Mouse (Mus musculus): ENCODE data around the gene Ppp1r11. TPM values are rescaled to one million over a fixed set of nuclear protein-coding genes. Genes with fewer than 3 reads are reported as not detected.
"Not testable (repeated sequence)": the region's sequence is repeated elsewhere in the genome, so short reads cannot be mapped to it uniquely, and the experiment has no call there.

Ppp1r11 gene
- polyA plus RNA-seq, 1 experiment from 2014 or later, result 120 TPM

DNA sequence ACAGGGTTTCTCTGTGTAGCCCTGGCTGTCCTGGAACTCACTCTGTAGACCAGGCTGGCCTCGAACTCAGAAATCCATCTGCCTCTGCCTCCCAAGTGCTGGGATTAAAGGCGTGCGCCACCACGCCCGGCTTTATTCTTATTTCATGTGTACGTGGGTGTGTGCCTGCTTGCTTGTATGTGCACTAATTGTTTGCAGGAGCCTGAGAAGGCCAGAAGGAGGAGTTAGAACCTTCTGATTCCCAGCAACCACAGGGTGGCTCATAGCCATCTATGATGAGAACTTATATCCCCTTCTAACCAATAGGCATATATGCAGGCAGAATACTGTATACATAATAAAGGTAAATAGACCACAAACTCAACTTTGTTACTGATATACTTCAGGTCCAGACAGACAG, 39.1 kb upstream of the Ppp1r11 start:
- not testable (repeated sequence) for DNase-seq (ENCODE audit: low spot score); H3K4me3 ChIP-seq (ENCODE audit: low read depth, low read length); H3K4me1 ChIP-seq (replicated peaks; ENCODE audit: control insufficient read depth, insufficient read depth, low read length); ATAC-seq (replicated peaks; ENCODE audit: low FRiP score, low TSS enrichment, low read depth); H3K27ac ChIP-seq (ENCODE audit: low read depth); H3K9me3 ChIP-seq (ENCODE audit: control insufficient read depth, low read length); H3K4me2 ChIP-seq (ENCODE audit: low read length); H3K9ac ChIP-seq (ENCODE audit: low read length); H3K36me3 ChIP-seq (ENCODE audit: control insufficient read depth, insufficient read depth, low read length)
- peaks cover 32% of the 10 kb centered on the region for H3K27me3 ChIP-seq (replicated peaks; ENCODE audit: control insufficient read depth, insufficient read depth, low read length)
- WGBS, result 91% methylated on average over 5 of the region's 6 CpGs

DNA sequence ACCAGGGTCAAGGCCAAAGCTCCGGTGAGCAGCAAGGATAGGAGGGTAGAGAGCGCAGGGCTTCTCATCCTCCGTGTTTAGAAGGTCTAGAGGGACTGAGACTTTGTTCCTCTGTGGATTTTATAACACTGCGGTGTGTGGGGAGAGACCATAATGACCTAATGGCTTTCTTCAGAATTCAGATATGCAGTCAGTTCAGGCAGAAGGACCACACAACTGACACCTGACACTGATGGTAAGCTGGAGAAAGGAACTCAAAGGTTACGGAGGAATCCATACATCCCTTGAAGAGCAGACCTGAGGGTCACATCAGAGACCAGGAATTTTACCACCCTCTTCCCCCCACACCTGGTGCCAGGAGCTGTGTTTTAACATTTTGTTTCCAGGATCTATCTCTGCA, 37.9 kb upstream of the Ppp1r11 start, which contains the start of gene H2-M5:
TSS of gene H2-M5 (minus strand) at position 101 of the 400 bp plus-strand sequence.
- Histone ChIP-seq H3K9me3 (ENCODE audit: control insufficient read depth, low read length) (no peaks in the 10 kb centered on the region), H3K36me3 (ENCODE audit: control insufficient read depth, insufficient read depth, low read length) (no peaks in the 10 kb centered on the region), H3K4me2 (ENCODE audit: low read length) (peak within 1 kb of the TSS; percentile 33), H3K27me3 (replicated peaks; ENCODE audit: control insufficient read depth, insufficient read depth, low read length) (peaks cover 32% of the 10 kb centered on the region), H3K9ac (ENCODE audit: low read length) (no peak within 1 kb of the TSS), H3K27ac (ENCODE audit: low read depth) (no peak within 1 kb of the TSS), H3K4me3 (ENCODE audit: low read depth, low read length) (no peak within 1 kb of the TSS), H3K4me1 (replicated peaks; ENCODE audit: control insufficient read depth, insufficient read depth, low read length) (no peaks in the 10 kb centered on the region)
- 19% methylated on average over 5 of the region's 5 CpGs for WGBS
- ATAC-seq (replicated peaks; ENCODE audit: low FRiP score, low TSS enrichment, low read depth) (no peak), DNase-seq (ENCODE audit: low spot score) (no peak)

DNA sequence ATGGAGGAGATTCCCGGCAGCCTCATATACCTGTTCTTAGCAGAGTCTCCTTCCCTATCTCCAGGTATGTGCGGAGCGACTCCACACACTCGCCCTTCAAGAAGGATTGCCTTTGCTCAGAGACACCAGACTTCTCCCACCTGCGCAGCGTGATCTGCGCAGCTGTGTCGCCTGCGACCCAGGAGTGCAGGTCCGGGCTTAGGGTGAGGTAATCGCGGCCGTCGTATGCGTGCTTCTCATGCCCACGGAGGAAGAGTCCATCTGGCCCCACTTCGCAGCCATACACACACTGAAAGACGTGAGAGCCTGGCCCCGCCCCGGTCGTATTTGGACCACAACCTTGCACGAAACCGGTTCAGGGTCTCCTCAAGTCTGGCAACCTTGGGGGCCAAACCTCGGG, 36.9 kb upstream of the Ppp1r11 start:
- no peak overlapping the region for H3K9ac ChIP-seq (ENCODE audit: low read length)
- H3K4me3 ChIP-seq (ENCODE audit: low read depth, low read length), result no peak overlapping the region
- ATAC-seq (replicated peaks; ENCODE audit: low FRiP score, low TSS enrichment, low read depth), result peak; percentile 55

DNA sequence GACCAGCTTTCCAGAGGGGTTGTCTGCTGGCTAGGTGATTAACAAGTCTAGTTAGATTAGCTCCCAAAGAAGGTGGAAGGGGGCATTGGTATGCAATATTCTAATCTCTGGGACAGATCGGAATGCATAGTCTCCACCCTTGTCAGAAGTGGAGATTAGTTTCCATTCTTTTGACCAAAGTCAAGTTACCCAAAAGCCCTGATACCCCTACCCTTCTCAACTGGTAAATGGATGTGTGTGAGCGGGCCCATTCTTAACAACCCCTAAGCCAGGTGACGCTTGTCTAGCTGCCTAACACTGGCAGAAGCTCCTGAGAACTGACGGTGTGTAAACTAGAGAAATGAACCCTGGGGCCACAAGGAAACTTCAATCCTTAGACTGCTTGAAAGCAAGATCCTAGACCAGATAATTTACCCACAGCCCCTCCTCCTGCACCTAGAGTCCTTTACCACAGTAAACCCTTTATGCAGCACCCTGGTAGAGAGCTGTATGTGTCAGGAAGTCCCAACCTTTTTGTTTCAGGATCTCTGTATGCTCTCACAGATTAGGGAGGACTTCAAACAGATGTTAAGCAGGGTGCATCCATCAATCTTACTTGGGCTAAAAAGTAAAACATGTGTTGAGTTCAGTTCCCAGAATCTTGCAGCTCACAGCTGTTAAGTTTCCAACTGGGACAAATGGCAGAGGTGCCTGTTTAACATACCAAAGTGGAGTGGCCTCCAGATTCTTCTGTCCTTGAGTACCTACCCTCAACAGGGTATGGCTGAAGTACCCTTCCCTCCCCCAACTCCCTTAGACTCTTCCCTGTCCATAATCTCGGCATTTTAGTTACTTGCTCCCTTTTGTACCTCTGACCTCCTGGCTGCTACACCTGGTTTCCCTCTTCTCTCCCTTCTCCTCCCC, 31.0 kb upstream of the Ppp1r11 start:
- H3K27me3 ChIP-seq (replicated peaks; ENCODE audit: control insufficient read depth, insufficient read depth, low read length), result peaks cover 4% of the 10 kb centered on the region; the same call in 1 of the 2 replicates
- no peaks in the 10 kb centered on the region for H3K9me3 ChIP-seq (ENCODE audit: control insufficient read depth, low read length)
- H3K4me3 ChIP-seq (ENCODE audit: low read depth, low read length), result no peak overlapping the region
- 25% methylated on average over 5 of the region's 5 CpGs for WGBS
- no peaks in the 10 kb centered on the region for H3K36me3 ChIP-seq (ENCODE audit: control insufficient read depth, insufficient read depth, low read length)
- H3K4me1 ChIP-seq (replicated peaks; ENCODE audit: control insufficient read depth, insufficient read depth, low read length), result peaks cover 11% of the 10 kb centered on the region
- H3K27ac ChIP-seq (ENCODE audit: low read depth), result no peak overlapping the region
- no peak overlapping the region for H3K9ac ChIP-seq (ENCODE audit: low read length)
- ATAC-seq (replicated peaks; ENCODE audit: low FRiP score, low TSS enrichment, low read depth) (no peak), DNase-seq (ENCODE audit: low spot score) (no peak)
- H3K4me2 ChIP-seq (ENCODE audit: low read length), result peak overlapping the region; percentile 44; the same call in 1 of the 2 replicates

More for the DNA sequence above, 36.9 kb upstream of the Ppp1r11 start:
- peak overlapping the region; percentile 33 for H3K4me2 ChIP-seq (ENCODE audit: low read length)
- DNase-seq (ENCODE audit: low spot score), result no peak
- no peaks in the 10 kb centered on the region for H3K9me3 ChIP-seq (ENCODE audit: control insufficient read depth, low read length)
- no peaks in the 10 kb centered on the region for H3K4me1 ChIP-seq (replicated peaks; ENCODE audit: control insufficient read depth, insufficient read depth, low read length)
- 7% methylated on average over 24 of the region's 24 CpGs for WGBS
- H3K27me3 ChIP-seq (replicated peaks; ENCODE audit: control insufficient read depth, insufficient read depth, low read length), result peaks cover 32% of the 10 kb centered on the region
- no peaks in the 10 kb centered on the region for H3K36me3 ChIP-seq (ENCODE audit: control insufficient read depth, insufficient read depth, low read length)
- H3K27ac ChIP-seq (ENCODE audit: low read depth), result no peak overlapping the region

DNA sequence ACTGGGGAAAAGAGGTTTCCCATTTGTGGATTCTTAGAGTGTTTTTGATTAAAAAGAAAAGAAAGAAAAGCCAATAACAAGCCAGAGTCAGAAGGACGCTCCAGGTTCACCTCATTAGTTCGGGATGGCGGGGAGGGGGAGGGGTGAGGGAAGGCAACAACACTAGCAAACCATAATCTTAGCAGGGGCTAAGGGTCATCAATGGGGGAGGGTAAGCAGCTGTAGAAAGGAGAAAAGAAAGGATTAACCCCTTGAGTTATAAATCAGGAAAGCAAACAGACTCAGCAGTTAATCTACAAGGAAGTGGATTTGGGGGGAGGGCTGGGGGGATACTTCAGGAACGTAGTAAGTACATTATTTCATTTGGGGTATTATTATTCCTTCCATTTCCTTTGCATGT, 30.3 kb upstream of the Ppp1r11 start:
- Histone ChIP-seq H3K36me3 (ENCODE audit: control insufficient read depth, insufficient read depth, low read length) (no peaks in the 10 kb centered on the region), H3K27ac (ENCODE audit: low read depth) (no peak overlapping the region), H3K4me2 (ENCODE audit: low read length) (peak overlapping the region; percentile 44), H3K27me3 (replicated peaks; ENCODE audit: control insufficient read depth, insufficient read depth, low read length) (no peaks in the 10 kb centered on the region), H3K9me3 (ENCODE audit: control insufficient read depth, low read length) (no peaks in the 10 kb centered on the region), H3K4me1 (replicated peaks; ENCODE audit: control insufficient read depth, insufficient read depth, low read length) (peaks cover 11% of the 10 kb centered on the region), H3K9ac (ENCODE audit: low read length) (no peak overlapping the region), H3K4me3 (ENCODE audit: low read depth, low read length) (no peak overlapping the region)
- under 1% methylated on average over 4 of the region's 4 CpGs for WGBS
- ATAC-seq (replicated peaks; ENCODE audit: low FRiP score, low TSS enrichment, low read depth), result no peak; the same call in 1 of the 2 replicates
- DNase-seq (ENCODE audit: low spot score), result no peak

DNA sequence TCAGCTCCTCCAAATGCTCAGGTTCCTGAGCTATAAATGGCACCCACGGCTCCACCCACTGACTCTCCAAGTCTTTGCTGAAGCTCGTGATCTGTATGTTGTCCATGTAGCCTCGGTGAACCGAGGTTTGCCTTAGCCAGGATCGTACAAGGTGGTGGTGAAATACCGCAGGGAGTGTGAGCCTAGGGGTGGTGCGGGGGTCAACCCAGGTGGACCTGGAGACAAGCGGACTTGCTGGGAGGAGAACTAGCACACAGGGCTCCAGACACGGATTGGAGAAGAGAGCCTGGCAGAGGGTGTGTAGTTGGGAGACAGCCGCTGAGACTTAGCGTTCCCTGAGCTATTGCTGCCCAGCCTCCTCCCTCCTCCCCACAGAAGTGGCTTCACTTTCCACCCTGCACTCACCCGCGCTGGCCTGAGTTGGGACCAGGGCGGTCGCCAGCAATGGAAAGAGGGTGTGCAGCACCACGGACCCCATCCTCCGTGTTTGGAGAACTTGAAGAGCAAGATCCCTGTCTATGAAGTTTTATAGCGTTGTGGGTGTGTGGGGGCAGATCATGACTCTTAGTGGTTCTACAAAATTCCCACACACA, 29.8 kb upstream of the Ppp1r11 start, which contains the start of gene 2410137M14Rik:
TSS of gene 2410137M14Rik (minus strand) at position 17 of the 593 bp plus-strand sequence.
- 13% methylated on average over 18 of the region's 18 CpGs for WGBS

DNA sequence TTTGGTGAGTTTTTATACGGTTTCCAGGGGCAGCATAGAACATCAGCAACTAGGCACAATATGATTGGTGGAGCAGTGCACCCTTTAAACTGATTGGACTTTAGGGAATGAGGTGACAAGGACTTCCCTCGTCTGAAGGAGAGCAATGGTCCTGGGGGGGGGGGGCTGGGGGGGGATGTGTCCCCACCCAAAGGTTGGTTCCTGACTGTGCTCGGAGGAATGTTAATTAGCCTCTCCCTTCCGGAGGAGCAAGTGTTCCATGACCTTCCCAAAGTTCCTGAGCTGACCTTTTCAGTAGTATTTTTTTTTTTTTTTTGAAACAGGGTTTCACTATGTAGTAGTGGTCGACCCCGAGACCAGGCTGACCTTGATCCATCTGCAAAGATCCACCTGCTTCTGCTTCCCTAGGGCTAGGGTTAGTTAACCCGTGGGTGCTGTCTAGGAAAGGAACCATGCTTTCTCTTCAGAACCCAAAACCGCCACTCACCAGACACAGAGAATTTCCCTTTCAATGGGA, 21.8 kb upstream of the Ppp1r11 start:
- no peak for ATAC-seq (replicated peaks; ENCODE audit: low FRiP score, low TSS enrichment, low read depth)
- no peak overlapping the region for H3K9ac ChIP-seq (ENCODE audit: low read length)
- H3K27ac ChIP-seq (ENCODE audit: low read depth), result no peak overlapping the region

More for the DNA sequence above, 29.8 kb upstream of the Ppp1r11 start, which contains the start of gene 2410137M14Rik:
- Histone ChIP-seq H3K9me3 (ENCODE audit: control insufficient read depth, low read length) (no peaks in the 10 kb centered on the region), H3K9ac (ENCODE audit: low read length) (no peak within 1 kb of the TSS), H3K4me1 (replicated peaks; ENCODE audit: control insufficient read depth, insufficient read depth, low read length) (peaks cover 11% of the 10 kb centered on the region), H3K4me3 (ENCODE audit: low read depth, low read length) (no peak within 1 kb of the TSS), H3K27ac (ENCODE audit: low read depth) (no peak within 1 kb of the TSS), H3K4me2 (ENCODE audit: low read length) (peak within 1 kb of the TSS; percentile 44), H3K36me3 (ENCODE audit: control insufficient read depth, insufficient read depth, low read length) (no peaks in the 10 kb centered on the region), H3K27me3 (replicated peaks; ENCODE audit: control insufficient read depth, insufficient read depth, low read length) (no peaks in the 10 kb centered on the region)
- ATAC-seq (replicated peaks; ENCODE audit: low FRiP score, low TSS enrichment, low read depth), result peak; percentile 56
- DNase-seq (ENCODE audit: low spot score), result peak; percentile 56

DNA sequence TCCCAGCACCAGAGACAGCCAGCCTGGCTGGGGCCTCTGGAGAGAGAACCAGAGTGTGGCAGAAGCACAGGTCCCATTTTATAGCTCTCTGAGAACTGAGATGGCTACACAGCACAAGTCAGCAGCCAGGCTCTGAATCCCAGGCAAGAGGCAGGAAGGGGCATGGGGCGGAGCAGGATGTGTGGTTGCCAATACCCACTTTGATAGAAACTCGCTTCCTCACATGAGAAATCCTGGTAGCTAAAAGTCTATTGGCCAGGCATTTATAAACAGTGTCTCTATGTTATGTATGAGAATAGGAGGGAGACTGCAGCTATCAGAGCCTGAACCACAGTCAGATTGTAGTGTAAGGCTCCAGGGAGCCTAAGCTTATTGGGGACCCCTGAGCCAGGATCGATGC, 21.2 kb upstream of the Ppp1r11 start:
- no peak overlapping the region for H3K4me3 ChIP-seq (ENCODE audit: low read depth, low read length)
- H3K4me2 ChIP-seq (ENCODE audit: low read length), result no peak overlapping the region
- no peak for ATAC-seq (replicated peaks; ENCODE audit: low FRiP score, low TSS enrichment, low read depth)
- no peaks in the 10 kb centered on the region for H3K9me3 ChIP-seq (ENCODE audit: control insufficient read depth, low read length)
- WGBS, result 72% methylated on average over 3 of the region's 3 CpGs
- DNase-seq (ENCODE audit: low spot score), result no peak
- no peak overlapping the region for H3K27ac ChIP-seq (ENCODE audit: low read depth)
- H3K36me3 ChIP-seq (ENCODE audit: control insufficient read depth, insufficient read depth, low read length), result no peaks in the 10 kb centered on the region
- H3K4me1 ChIP-seq (replicated peaks; ENCODE audit: control insufficient read depth, insufficient read depth, low read length), result no peaks in the 10 kb centered on the region
- H3K9ac ChIP-seq (ENCODE audit: low read length), result no peak overlapping the region
- H3K27me3 ChIP-seq (replicated peaks; ENCODE audit: control insufficient read depth, insufficient read depth, low read length), result no peaks in the 10 kb centered on the region

More for the DNA sequence above, 21.8 kb upstream of the Ppp1r11 start:
- no peak overlapping the region for H3K4me3 ChIP-seq (ENCODE audit: low read depth, low read length)
- no peak for DNase-seq (ENCODE audit: low spot score)
- H3K36me3 ChIP-seq (ENCODE audit: control insufficient read depth, insufficient read depth, low read length), result no peaks in the 10 kb centered on the region
- no peaks in the 10 kb centered on the region for H3K4me1 ChIP-seq (replicated peaks; ENCODE audit: control insufficient read depth, insufficient read depth, low read length)
- no peaks in the 10 kb centered on the region for H3K27me3 ChIP-seq (replicated peaks; ENCODE audit: control insufficient read depth, insufficient read depth, low read length)
- no peak overlapping the region for H3K4me2 ChIP-seq (ENCODE audit: low read length)
- no peaks in the 10 kb centered on the region for H3K9me3 ChIP-seq (ENCODE audit: control insufficient read depth, low read length)
- WGBS, result 70% methylated on average over 8 of the region's 8 CpGs
